Mouse (Mus musculus) heart, adult 8-10 months (tissue): Measurements from ENCODE around the gene Plod1. TPM values are rescaled to one million over a fixed set of nuclear protein-coding genes. Genes with fewer than 3 reads are reported as not detected.

Source experiments
- total RNA-seq, 4 experiments: library from RNA; stranded (reverse); gene quantifications; 2 replicates each; pipeline ENCODE4 v1.2.4; 2022

Gene Plod1
- total RNA-seq, 4 experiments from 2014 or later, result 52.7 to 66.9 (median 61.3) TPM

Other genes starting within 250 kb of the Plod1 start
- gene Zfp534, start 234.2 kb downstream of the Plod1 start, total RNA-seq, result under 1 TPM in 1 of 4 experiments, not detected in 3; 0.11 TPM
- gene Zfp984, start 127.0 kb downstream of the Plod1 start, total RNA-seq, result 1 to 10 TPM; 2.0 to 2.7 (median 2.4) TPM
- 10 to 100 TPM in 3 of 4 experiments, 1 to 10 TPM in 1; 8.1 to 12.7 (median 11.4) TPM for gene Zfp933, start 88.4 kb downstream of the Plod1 start, total RNA-seq
- 1 to 10 TPM; 6.0 to 9.4 (median 7.2) TPM for gene Miip, start 68.0 kb downstream of the Plod1 start, total RNA-seq
- gene Fv1, start 67.8 kb downstream of the Plod1 start, total RNA-seq, result 10 to 100 TPM; 17.8 to 23.1 (median 20.2) TPM
- 100 to 1,000 TPM; 664 to 803 (median 747) TPM for gene Mfn2, start 32.1 kb downstream of the Plod1 start, total RNA-seq
- gene 2510039O18Rik, start 4.1 kb upstream of the Plod1 start, total RNA-seq, result 10 to 100 TPM; 35.8 to 43.1 (median 39.7) TPM
- gene Nppb, start 49.0 kb upstream of the Plod1 start, total RNA-seq, result 100 to 1,000 TPM; 107 to 313 (median 216) TPM
- gene Nppa, start 64.0 kb upstream of the Plod1 start, total RNA-seq, result 1,000 to 10,000 TPM; 1,499 to 1,940 (median 1,728) TPM
- 1 to 10 TPM; 7.1 to 9.8 (median 8.9) TPM for gene Clcn6, start 102.1 kb upstream of the Plod1 start, total RNA-seq
- 1 to 10 TPM; 8.0 to 9.8 (median 8.6) TPM for gene Mthfr, start 102.3 kb upstream of the Plod1 start, total RNA-seq
- gene Agtrap, start 151.3 kb upstream of the Plod1 start, total RNA-seq, result 10 to 100 TPM; 45.2 to 51.5 (median 48.2) TPM
- gene Mad2l2, start 193.6 kb upstream of the Plod1 start, total RNA-seq, result 10 to 100 TPM in 3 of 4 experiments, 1 to 10 TPM in 1; 6.9 to 13.6 (median 11.7) TPM
- gene Draxin, start 193.9 kb upstream of the Plod1 start, total RNA-seq, result under 1 TPM; 0.06 to 0.20 (median 0.07) TPM
- gene Fbxo6, start 215.4 kb upstream of the Plod1 start, total RNA-seq, result 10 to 100 TPM; 36.1 to 44.0 (median 39.6) TPM
- 10 to 100 TPM; 25.2 to 33.4 (median 25.5) TPM for gene Fbxo44, start 223.7 kb upstream of the Plod1 start, total RNA-seq
- gene Fbxo2, start 223.9 kb upstream of the Plod1 start, total RNA-seq, result under 1 TPM; 0.27 to 0.57 (median 0.31) TPM